Mouse (Mus musculus): Measurements from ENCODE around the gene Lin54.

DNA sequence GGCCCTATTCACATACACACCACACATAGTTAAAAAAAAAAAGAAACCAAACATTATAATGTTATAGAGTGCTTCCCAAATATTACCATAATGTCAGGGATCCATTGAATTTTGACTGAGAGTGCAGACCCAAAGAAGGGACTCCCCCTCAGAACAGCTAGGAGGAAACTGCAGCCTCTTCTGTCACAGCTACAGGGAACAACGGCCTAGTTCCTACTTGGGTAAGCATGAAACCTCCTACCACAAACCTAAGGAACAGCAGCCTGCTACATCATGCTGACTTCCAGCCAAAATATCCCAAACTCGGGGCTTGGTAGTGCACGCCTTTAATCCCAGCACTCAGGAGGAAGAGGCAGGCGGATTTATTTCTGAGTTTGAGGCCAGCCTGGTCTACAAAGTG is 48.9 kb upstream of the Lin54 start:
- TF ChIP-seq CTCF (IDR thresholded peaks at IDR 0.05; ENCODE audit: low read depth, low read length) (no peak), POLR2A (IDR thresholded peaks at IDR 0.05; ENCODE audit: insufficient read depth, low read length) (no peak), EP300 (IDR thresholded peaks at IDR 0.05; ENCODE audit: insufficient read depth, low read depth, low read length) (no peak)

All from ES-Bruce4 (cell line).